Mouse (Mus musculus) right cerebral cortex, postnatal 4 days (tissue): ENCODE measurements at regions not wholly inside any gene's neighbourhood (a gene's known extent, or its start where the extent isn't known, plus 50 kb on each side); places are given as distances from the start of the nearest gene placed in this dataset.

Experiments
- DNase-seq: peaks from one replicate; pipeline ENCODE4 v3.0.0-alpha.2; 2022

GRCm38 (mm10) chr13:19883896-19884658 is 60.0 kb upstream of the Gpr141 start:
- no peak for DNase-seq

- no peak for DNase-seq
These were observed 58.8 kb upstream of the Gpr141 start for GRCm38 (mm10) chr13:19882889-19883288.

GRCm38 (mm10) chr13:19881772-19882171 is 57.7 kb upstream of the Gpr141 start:
- DNase-seq, result no peak

GRCm38 (mm10) chr13:19874621-19875249 is 50.7 kb upstream of the Gpr141 start:
- DNase-seq, result no peak
